Mouse (Mus musculus) megakaryocyte progenitor cell, adult 5-6 weeks (primary cell): ENCODE measurements around the gene Cfap45. TPM values are rescaled to one million over a fixed set of nuclear protein-coding genes. Genes with fewer than 3 reads are reported as not detected.

Experiments used
- ATAC-seq: replicated peaks from 2 replicates; pipeline ENCODE4 v1.8.0; 2016; ENCODE audit warnings: mild to moderate bottlenecking, moderate TSS enrichment, inconsistent platforms; ENCODE audit not compliant: poor library complexity
- total RNA-seq, 2 experiments: library from RNA; stranded (forward) in 1 of 2; stranded (reverse) in 1 of 2; fragments of 157-497, 149-512 nt in 1 of 2; fragments of 200-1000 nt in 1 of 2; gene quantifications; 2 replicates each; pipeline versions ENCODE4 v1.2.3 to v1.2.4; 2015 to 2017

Cfap45 gene
- 0.12 TPM in 1 of 2 replicates, not detected in the other for total RNA-seq (2015)
- total RNA-seq (2017), result not detected in 2 replicates

DNA sequence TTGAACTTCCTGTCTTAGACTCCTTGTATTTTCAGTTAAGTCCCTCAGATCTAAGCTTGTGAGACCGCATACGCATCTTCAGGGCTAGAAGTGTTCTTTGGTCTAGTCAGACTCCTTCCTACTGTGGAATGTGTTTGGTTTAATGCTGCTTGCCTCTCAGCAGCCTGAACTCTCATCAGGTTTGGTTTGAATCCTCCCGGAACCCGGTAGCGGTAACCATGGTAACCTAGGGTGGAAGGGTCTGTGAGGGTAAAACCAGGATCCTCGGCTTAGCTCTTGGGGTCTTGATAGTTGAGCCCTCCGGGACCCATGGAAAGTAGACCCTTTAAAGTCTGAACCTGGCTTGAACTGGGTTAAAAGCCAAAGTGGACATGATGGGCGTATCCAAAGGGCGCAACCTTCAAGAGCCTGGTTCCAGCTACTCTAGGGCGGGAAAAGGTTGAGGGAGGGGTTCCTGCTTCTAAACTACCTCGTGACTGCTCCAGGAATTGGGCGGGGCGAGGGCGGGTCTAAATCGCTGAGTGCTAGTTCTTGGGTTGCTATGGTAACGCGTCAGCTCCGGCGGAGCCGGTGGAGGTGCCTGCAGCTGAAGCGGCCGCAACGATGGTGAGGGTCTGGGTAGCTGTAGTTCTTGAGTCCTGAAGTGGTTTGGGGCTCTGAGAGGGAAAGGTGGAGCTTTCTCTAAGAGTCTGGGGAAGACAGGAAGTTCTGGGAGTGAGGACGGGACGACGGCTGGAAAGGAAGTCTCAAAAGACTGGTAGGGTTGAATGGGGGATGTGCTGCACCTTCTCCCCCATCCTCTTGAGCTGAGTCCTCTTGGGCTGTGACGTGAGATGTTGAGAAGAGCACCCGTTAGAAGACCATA is at the start of gene Cfap45:
Cfap45 (plus strand) TSS at position 226 of the 865 bp plus-strand sequence.
- peak; percentile 60 for ATAC-seq

DNA sequence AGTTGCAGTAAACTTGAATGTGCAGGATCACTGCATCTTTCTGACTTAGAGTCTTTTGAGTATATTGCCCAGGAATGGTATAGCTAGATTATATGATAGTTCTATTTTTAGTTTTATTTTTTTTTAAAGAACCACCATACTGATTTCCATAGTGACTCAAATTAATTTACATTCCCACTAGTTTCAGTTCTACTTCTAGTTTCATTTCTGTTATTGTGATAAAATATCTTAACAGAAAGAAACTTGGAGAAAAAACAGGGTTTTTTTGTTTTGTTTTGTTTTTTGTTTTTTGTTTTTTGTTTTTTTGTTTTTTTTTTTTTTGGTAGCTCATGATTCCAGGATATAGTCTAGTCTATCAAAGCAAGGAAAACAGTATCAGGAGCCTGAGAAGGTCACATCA is 47.7 kb upstream of the Cfap45 start:
- ATAC-seq, result no peak

DNA sequence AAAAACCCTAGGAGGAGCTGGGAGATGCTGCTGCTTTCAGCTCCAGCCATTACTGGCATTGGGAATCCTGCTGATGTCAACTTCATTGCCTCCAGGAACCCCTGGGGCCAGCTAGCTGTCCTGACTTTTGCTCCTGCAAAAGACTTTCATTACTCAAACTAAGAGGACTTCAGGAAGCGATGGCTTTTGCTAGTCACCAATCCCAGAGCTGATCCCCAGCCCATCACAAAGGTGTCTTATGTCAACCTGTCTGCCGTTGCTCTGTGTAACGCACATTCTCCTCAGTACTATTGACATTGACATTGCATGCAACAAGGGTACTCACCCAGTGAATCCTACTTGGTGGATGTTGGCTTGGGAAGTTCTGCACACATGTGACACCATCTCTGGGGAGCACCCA is 46.4 kb upstream of the Cfap45 start:
- ATAC-seq, result no peak

DNA sequence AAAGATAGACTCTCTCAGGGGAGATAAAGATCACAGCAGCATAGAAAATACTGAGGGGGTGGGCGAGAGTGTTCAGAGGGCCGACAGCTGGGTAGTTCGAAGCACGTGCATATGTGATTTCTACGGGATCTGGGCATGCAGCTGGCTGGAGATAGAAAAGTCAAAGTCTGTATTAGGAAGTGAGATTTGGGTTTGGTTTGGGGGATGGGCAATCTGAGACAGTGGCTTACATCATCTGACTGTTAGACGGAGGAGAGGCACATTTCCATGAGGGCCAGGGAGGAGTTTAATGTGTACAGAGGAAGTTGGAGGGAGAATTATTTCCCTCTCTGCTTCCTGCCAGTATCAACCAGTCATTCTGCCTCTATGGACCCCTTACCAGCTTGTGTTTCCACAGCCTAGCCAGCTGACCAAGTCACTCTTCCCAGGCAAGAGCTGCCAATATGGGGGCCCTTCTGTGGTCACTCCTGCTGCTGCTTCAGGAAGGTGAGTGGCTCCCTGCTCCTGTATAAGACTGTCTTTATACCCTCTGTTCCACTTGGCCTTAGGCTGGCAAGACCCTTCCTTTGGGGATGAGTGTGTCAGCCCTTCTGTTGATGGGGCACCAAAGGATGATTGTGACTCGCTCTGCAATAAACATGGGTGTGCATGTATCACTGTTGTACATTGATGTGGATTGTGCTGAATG is 45.4 kb upstream of the Cfap45 start, which contains the start of gene Slamf9:
Slamf9 (plus strand) TSS at position 305 of the 688 bp plus-strand sequence.
- ATAC-seq, result peak; percentile 91

DNA sequence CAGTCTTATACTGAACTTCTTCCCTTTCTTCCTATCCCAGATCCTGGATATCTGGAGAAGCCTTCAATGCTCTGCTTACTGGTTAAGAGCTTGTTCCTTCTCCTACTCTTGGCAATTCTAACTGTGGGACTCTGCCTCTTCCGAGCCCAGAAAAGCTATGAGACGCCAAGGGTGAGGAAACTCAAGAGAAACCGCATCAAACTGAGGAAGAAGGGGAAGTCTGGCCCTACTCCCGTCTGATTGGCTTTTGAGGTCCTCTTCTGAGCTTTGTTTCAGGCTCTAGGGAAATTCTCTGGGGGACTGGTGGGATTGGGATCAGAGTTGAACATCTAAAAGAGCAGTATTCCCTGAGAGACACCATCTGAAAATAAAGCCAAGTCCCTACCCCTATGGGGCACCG is 42.6 kb upstream of the Cfap45 start:
- ATAC-seq, result peak; percentile 49

DNA sequence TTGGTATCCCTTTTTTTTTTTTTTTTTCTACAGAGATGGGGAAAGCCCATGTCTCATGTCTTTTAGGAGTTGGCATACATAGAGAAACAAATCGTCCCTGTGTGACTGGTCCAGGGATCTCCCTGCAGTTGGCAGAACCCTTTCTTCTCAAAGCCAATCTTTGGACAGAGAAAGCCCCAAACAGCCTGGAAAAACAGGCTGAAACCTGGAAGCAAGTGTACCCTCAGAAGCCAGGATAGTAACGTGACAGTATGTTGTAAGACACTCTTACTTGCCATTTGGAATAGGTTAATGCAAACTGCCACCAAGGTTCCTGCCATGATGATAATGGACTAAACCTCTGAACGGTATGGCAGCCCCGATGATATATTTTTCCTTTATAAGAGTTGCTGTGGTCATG is 40.2 kb upstream of the Cfap45 start:
- ATAC-seq, result no peak

DNA sequence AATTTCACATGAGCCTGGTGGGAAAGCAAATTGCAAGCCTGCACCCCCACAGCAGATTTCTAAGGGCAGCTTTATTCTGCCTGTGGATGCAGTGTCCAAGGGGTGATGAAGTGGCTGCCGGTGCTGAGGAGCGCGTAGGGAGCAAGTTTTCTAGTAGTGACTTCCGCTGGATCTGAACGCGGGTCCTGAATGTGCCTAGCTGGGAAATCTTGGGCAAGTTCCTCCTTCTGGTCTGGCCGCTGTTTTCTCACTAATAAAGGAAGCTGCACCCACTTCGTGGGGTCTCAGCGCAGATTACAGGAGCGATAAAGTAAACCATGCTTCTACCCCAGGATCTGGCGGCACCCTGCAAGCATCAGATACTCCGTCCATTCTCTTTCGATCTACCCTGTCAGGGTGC is 39.5 kb upstream of the Cfap45 start:
- ATAC-seq, result peak; percentile 16

DNA sequence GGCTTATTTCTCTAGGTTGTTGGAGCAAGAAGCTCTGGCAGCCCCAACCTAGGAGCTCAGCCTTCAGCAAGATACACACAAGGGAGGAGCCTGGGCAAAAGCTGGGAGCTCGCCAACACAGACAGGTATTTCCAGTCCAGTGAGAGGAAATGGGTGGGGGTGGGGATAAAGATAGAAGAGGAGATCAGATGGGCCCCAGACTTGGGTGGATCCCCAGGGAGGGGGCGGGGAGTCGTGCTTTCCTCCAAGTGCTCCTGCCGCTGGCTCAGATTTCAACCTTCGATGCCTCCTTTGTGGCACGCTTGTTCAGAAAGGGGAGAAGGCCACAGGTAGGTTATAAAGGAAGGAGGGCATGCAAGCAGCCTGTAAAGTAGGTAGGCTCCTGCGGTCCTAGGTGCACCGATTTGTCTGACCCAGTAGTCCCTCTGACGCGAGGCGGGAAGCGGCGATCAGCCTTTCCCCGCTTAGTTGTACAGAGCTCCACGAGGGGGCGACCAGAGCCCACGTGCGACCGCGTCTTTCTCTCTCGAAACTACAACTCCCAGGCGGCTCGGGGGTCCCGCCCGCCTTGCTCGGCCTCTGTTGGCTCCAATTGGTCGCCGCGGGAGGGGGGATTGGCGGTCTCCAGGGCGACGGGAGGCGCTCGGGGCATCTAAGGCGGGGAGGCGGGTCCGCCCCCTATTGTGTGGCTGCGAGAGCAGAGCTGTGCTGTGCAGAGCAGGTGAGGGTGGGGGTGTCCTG is 38.9 kb upstream of the Cfap45 start, which contains the start of gene Igsf9:
Igsf9 (plus strand) TSS at position 249 of the 741 bp plus-strand sequence.
- peak; percentile 87 for ATAC-seq

DNA sequence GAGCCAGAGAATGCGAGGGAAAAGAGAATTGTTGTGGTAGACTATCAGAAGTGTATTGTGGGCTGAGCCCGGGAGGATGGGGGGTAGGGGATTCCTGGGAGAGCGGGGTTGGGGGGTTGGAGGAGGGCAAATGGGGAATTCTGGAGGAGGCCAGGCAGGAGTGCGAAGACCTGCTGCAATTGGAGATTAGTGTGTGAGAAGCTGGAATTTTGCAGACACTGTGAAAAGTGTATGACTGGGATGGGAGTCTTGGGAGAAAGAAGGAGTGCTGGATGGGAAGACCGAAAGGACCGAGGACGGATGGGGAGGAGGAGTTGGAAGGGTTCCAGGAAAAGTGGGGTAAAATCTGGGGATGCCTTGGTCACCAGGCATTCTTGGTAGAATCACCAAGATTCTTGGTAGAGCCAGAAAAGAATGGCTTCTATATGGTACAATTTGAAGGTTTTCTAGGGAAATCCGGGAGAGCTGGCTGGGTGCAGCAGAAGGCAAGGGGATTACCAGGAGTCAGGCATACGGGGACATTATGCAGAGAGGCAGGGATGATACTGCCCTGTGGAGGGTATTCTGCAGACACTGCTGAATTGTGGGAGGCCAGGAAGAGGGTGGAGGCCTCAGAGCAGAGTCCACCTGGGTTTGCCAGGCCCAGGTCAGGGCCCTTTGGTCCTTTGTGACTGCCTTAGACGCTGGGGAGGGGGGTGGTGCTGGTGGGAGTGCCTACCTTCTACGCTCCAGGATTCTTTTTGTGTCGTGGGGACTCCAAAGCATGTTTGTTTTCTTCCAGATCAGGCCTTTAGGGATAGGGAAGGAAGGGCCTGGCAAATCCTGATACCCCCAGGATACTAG is 37.9 kb upstream of the Cfap45 start:
- ATAC-seq, result no peak

DNA sequence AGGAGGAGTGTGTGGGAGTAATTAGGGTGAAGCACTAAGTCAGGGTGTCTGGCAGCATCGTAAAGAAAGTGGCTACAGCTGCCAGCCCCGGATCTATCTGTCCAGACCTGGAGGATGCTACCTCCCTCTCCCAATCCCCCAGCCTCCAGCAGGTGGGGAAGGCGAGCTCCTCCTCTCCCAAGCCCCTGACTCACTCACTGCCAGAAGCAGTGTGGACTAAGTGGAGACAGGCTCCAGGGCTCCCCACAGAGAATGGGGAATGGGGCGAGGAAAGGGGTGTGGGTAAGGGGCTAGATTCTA is 37.3 kb upstream of the Cfap45 start:
- no peak for ATAC-seq

DNA sequence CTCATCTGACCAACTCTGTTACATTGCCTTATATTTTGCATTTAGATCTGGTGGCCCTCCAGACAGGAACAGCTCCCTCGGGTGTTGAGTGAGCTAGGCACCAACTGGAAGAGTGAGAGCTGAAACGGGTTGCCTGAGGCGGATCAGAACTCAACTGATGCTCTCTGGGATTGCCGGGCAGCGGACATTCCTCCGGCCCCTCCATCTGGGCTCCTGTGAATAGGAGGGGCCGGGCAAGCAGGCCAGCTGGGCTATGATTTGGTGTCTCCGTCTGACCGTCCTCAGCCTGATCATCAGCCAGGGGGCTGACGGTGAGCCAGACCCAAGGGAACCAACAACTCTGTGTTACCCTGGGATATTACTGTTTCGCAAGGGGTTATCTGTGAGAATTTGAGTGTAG is 36.4 kb upstream of the Cfap45 start:
- ATAC-seq, result no peak

DNA sequence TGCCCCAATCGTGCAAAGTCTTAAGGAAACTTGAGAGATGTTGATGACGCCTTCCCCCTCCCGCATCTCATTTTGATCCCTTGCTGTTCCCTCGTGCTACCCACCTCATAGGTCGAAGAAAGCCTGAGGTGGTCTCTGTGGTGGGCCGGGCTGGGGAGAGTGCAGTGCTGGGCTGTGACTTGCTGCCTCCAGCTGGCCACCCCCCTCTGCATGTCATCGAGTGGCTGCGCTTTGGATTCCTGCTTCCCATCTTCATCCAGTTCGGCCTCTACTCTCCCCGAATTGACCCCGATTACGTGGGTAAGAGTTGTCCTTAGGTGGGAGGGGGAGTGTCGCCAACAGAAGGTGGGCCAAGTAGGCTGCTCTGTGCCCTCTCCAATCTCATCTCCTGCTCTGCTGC is 35.9 kb upstream of the Cfap45 start:
- no peak for ATAC-seq

DNA sequence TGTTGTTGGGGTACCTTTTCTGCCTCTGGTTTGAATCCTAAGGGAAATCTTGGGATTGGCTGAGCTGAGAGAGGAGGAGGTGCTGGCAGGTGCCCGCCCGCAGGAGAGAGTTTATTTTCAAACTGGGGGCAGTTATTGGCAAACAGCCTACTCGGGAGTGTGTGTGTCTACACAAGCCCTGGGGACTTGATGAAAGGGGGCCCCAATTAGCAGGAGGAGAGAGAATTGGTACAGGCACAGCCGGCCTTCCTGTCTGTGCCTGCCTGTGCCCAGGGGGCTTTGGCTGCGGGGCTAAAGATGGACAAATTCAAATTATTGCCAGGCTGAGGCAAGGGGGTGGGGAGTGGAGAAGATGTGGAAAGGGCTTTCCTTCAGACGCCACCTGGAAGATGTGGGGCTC is 34.8 kb upstream of the Cfap45 start:
- no peak for ATAC-seq

DNA sequence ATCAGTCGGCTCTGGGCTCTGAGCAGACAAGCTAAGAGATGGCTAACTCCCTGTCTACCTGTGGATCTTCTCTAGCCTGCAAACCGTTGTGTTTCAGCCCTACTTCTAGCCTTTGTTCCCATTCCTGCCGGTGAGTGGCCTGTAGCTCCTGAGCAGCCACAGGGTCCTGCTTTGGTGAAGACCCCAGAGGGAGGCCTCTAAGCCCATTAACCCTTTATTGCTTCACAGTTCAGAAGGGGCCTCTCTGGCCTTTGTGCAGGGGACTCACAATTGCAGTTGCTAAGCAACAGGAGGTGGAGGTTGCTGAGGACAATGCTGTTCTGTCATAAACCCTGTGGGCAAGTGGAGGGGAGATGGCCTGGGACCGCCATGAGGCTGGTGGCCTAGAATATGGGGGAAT is 34.4 kb upstream of the Cfap45 start:
- no peak for ATAC-seq

DNA sequence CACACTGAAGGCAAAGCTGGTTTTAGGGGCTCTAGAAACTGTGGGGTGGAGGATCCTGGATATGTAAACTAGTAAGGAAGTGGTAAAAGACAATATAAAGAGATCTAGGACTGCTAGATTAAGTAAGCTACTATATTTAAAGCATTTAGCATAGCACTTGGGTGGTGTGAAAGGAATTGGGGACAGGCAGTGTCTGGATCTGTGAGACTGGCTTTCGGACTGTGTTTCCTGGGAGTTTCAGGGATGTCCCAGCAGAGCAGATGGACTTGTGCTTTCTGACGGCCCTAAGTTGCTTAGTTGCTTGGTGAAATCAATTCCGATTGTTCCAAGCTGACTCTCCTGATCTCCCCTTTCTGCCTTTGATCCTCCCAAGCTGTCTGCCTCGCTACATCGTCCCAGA is 34.0 kb upstream of the Cfap45 start:
- no peak for ATAC-seq

DNA sequence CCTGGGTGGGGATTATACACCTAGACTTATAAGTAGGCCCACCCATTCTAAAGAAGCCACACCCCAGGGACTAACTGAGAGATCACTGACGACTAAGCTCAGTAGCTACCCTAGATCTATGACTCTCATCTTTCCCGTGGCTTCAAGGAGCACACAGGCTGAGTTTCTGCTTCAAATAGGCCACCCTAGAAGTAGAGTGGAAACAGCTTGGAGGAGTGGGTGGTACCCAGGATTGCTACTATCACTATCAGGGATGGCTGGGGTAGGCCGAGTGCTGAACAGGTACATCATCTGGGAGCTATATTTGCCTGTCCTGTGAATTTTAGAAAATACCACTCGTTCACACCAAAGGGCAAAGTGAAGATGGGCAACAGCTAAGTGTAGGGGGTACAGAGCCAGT is 32.7 kb upstream of the Cfap45 start:
- no peak for ATAC-seq

DNA sequence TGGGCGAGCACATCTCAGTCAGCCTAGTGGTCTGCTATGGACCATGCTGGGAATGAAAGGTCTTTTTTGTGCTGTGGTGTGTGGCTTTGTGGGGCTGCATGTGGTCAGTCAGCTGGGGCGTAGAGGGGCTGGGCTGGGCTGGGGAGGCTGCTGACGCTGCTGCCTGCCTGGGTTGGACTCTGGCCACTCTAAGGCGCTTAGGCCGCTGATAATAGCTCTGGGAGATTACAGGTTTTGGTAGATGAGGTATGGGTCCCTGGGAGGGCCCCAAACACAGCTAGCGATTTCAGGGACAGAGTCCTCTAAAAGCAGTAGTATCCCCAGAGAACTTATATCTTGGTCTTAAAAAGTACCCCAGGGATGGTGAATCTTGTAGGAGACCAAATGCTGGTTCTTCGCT is 31.8 kb upstream of the Cfap45 start:
- no peak for ATAC-seq

DNA sequence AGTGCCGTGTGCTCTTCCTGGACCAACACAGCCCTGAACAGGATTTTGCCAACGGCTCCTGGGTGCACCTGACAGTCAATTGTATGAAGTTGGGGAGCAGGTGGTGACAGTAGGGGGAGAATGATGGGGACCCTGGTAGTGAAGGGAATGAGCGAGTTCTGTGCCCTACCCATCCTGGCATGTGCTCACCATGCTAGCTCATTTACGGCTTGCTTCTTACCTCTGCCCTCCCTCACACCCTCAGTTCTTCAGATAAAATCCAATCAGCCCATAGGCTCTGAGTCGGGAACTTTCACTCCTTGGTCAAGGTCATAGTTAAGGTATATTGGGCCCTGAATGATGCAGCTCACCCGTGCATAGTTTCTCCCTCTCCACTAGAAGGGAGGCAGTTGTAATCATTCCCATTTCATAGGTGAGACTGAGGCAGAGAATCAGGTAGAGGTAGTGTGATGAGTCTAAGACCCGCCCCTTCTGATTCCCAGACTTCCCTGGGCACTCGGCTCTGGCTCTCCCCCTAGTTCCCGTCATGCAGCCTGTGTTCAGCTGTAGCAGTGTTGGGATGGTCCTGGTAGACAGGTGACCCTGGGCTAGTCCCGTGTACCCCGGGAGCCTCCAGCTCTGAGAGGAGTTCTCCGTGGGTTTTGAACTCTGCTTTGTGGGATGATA is 30.9 kb upstream of the Cfap45 start:
- no peak for ATAC-seq

DNA sequence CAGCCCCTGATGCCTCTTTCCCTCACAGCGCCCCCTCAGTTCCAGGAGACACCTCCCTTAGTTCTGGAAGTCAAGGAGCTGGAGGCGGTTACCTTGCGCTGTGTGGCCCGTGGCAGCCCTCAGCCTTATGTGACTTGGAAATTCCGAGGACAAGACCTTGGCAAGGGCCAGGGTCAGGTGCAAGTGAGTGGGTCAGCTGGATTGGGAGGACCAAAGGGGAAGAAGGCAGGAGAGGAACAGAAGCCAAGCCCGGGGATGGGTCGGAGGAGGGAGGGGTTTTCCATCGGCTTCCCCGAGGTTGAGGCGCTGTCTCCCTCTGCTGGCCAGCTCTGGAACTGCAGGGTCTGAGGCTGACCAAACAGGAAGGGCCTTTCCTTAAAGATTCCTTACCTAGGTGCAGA is 30.3 kb upstream of the Cfap45 start:
- ATAC-seq, result peak; percentile 91

DNA sequence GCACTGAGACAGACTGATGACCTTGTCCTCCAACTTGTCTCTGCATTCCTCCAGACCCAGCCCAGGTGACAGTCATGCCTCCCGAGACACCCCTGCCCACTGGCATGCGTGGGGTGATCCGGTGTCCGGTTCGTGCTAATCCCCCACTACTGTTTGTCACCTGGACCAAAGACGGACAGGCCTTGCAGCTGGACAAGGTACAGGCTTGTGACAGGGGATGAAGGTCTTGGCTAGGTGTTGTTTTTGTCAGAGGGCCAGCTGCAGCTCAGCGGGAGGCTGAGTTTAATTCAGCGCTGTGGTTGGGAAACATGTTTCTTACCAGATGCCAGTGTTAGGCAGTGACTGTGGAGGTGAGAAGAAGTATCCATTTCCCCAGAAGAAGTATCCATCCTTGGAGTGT is 28.6 kb upstream of the Cfap45 start:
- no peak for ATAC-seq
